Mouse (Mus musculus): ENCODE data around the gene Map3k13.

Map3k13 gene

DNA sequence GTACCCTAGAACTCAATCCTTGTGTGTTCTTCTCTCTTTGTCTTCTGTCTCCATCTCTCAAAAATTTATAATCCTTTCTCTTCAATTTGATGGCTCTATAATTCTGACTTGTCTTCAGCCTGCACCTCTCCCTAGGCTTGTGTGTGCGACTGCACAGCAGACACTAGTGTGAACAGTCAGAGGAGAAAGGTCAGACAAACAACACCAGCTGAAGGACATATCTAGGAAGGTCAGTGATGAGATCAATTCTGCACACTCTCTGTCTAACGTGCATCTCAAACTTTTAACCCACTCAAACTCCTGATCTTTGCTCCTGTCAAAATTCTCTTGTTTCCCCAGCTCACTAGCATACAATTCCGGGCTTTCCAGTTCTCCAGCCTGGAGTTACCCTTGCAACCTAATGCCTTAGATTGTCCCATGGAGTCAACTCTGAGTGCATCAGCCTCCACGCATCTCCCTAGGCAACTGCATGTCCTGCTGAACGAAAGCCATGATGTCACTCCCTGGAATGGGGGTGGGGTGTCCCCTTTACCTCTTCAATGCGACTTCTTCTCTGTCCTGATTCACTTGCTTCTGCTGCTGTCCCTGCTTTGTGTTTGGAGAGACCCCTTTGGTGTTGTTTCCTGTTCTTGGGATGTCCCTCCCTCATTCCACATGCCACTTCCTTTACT, 19.2 kb downstream of the Map3k13 start:
- no peak for DNase-seq

DNA sequence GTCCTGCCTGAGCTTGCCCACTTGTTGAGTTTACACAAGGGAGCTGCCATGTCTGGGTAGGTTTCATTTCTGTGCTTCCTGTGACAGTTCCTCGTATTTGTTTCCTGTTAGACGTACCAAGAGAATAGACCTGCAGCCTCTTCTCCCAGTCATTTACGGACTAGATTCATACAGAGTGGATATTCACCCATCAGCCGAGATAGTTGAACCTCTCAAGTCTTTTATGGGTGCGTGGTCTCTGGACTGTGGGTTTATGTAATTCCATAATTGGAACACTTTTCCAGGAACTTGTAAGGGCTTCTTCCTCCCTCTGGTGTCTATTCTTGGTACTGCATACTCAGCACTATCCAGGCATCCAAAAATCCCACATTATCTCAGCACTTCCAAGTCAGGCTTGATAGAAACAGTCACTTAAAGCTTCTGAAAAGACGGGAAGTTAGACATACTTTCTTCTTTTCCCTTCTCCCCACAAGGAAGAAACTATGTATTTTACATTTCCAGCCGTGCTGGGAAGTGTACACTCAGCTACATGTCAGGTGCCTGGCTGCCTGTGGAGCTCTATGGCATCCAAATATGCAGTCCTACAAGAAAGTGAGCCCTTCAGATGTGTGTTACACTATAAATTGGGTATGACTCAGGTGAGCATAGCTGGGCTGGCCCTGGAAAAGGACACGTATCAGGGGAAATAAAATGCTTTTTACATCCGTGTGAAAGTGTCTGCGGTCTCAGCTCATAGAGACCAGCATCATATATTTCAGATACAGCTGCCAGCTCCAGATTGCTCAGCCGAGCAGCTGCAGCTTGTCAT, 20.9 kb downstream of the Map3k13 start:
- DNase-seq, result peak in 1 of 2 experiments; percentile 61

DNA sequence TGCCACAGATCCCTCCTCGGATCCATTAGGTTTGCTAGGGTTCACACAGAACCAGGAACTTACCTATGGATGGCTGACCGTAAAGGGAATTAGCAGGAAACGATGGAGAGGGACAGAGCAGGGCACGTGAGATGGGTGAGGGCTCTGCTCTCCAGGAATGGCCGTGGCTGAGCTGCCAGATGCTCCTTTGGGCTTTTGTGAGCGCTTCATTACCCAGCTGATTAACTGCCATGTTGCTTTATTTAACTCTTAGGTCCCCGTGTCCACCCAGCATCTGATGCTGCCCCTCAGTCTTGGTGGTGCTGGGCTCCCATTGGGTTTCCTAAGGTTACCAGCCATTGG, 21.5 kb downstream of the Map3k13 start:
- no peak for DNase-seq

- DNase-seq, result peak; percentile 57 to 62
These were observed 24.0 kb downstream of the Map3k13 start for GRCm38 (mm10) chr16:21818132-21818531.

DNA sequence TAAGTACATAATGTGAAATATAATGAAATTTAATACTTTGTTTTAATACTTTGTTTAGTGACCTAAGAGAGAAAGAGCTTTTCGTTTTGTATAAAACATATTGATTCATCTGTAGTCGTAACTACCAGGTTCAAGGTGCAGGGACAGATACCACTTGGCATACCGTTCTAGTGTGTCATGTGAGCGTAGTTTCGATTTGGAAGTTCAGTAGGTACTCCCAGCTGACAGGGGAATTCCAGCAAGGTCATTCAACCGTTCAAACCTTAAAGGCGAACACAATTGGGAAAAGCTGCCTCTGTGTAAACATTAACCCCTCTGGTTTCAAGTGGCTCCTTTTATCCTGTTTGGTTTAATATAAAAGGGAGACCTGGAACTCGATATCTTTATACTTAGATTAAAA, 24.5 kb downstream of the Map3k13 start:
- DNase-seq, result no peak

- peak in 1 of 2 experiments; percentile 20 for DNase-seq
These were observed 31.5 kb downstream of the Map3k13 start for GRCm38 (mm10) chr16:21825612-21826031.

- DNase-seq, result no peak
These were observed 33.0 kb downstream of the Map3k13 start for GRCm38 (mm10) chr16:21827153-21827552.

DNA sequence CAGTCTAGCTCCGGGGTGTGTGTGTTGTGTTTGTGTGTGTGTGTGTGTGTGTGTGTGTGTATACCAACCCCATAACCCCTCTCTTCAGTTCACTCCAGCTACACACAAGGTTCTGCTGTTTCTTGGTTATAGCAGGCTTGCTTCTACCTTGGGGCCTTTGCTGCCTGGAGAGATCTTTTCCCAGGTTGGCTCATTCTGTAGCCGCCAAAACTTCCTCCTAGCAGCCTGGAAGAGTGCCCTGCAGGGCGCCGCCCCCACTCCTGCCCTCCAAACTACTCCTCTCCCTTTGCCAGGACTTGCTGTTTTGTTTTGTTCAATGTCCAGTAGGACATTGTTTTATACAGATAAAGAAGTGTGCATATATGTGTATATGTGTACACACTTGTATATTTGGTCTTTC, 33.4 kb downstream of the Map3k13 start:
- no peak for DNase-seq

GRCm38 (mm10) chr16:21829711-21830110, 35.6 kb downstream of the Map3k13 start:
- no peak for DNase-seq

DNA sequence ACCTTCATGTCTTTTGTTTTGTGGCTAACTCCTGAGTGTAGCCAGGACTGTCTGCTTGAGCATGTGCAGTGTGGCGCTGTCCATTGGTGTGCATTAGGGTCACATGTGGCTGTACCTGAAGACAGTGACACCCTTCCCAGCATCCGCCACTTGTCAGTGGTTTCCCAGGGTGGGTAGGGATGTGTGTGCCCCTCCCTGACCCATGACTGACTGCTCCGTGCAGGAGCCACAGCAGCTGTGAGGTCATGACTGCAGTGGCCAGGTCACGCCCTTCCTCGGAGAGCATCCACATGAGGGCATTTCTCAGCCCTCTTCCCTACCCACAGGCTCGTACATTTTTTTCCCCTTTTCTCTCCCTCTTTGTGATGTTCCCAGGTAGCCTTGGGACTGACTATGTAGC, 36.6 kb downstream of the Map3k13 start:
- DNase-seq, result no peak

DNA sequence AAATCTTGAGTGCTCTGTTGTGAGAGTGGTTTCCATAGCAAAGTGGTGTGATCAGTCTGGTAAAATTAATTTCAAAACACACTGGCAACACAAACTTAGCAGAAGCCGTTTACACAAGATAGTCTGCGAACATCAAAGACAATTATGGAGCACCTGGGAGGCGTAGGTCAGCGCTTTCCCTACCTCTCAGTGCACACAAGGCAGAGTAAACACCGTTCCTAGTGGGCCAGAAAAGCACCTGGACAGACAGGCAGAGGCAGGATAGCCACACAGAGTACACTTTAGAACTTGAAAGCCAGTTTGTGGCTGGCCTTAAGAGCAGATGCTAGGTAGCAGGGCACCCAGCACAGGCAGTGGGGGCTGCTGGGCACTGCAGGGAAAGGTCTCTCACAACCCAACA, 37.6 kb downstream of the Map3k13 start:
- DNase-seq, result peak in 1 of 2 experiments; percentile 33

GRCm38 (mm10) chr16:21833469-21833868, 39.3 kb downstream of the Map3k13 start:
- no peak for DNase-seq

- no peak for DNase-seq
These were observed 39.8 kb downstream of the Map3k13 start for GRCm38 (mm10) chr16:21833970-21834369.

GRCm38 (mm10) chr16:21834866-21835583, 40.9 kb downstream of the Map3k13 start:
- no peak for DNase-seq

DNA sequence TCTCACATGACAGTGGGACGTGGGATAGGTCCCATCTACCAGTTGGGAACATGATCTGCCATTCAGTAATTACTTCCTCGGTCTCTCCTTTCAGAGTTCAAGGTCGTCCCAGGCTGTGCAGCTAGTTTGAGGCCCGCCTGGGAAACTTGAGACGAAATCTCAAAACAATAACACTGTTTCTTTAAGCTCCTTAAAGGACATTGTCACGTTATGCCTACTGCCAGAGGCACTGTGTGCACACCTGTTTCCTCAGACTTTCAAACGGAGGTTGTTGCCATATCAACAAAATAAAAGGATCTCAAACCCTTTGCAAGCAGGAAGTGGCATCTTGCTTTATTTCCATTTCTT, 41.4 kb downstream of the Map3k13 start:
- no peak for DNase-seq

DNA sequence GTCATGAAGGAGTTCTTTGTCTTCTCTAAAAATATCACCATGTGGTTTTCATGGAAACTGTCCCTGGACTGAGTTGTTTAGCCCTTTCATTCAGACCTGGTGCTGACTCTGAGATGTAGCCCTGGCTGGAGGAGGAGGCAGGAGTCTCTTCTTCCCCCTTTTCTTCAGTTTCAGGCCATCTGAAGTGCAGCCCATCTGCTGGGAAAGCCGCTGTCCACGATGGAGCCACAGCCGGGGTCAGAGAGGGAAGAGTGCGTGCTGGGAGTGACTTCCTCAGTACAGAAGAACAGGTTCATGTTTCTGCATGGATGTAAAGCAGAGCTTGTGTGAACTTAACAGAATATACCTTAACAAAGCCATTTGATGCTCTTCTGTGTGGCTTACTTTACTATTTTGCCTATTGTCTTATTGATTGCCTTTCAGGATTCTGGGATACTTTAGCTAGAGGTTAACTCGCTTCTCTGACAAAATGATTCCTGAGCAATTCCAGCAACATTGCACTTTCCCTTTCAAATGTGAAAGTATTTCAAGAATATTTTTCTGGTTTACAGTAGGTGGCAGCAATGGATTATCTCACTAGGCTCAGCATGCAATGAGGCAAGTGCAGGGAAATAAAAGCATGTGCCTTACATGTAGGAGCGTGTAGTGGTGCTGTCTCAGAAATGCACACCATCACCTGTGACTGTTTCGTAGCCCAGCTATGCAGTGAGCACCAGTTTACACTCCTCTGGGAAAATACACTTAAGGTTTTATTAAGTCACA, 42.3 kb downstream of the Map3k13 start:
- no peak for DNase-seq

- no peak for DNase-seq
These were observed 43.5 kb downstream of the Map3k13 start for GRCm38 (mm10) chr16:21837694-21838093.

DNA sequence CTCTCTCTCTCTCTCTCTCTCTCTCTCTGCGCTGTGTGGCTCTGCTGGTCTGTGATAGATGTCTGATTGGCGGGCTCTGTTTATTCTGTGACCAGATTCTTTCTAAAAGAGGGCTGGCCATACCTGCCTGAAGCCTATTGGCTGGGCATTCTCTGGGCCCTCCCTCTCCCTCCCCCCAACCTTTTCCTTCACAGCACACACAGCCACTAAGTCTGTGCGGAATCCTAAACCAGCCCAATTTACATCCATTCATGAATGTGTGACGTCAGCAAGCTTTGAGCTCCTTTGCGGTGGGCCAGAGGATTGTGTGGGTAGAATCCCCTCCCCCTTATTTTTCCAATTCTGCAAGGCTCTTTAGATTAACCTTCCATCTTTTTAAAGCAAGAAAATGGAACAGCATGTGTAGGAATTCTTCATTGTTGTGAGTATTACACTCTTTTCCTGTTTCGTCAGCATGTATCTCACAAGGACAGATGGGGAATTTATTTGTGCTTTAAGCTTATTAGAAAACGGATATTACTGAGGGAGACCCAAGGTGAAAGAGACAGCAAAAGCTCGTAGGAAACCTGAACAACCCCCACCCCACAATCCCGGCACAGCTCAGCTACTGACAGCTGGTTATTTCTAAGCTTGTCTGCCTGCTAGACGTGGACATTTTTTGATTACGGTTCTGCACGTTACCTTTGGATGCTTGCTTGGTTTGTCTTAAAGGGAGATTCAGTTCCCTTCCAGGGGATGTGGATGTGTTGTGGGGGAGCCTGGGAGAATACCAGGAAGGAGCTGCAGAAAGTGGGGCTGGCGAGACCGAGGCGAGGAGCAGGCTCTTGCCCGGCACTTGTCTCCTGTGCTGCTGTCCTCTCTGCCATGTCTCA, 51.9 kb downstream of the Map3k13 start:
- peak; percentile 73 to 77 for DNase-seq

GRCm38 (mm10) chr16:21848444-21848843, 54.3 kb downstream of the Map3k13 start:
- no peak for DNase-seq

GRCm38 (mm10) chr16:21848847-21849246, 54.7 kb downstream of the Map3k13 start:
- DNase-seq, result no peak

DNA sequence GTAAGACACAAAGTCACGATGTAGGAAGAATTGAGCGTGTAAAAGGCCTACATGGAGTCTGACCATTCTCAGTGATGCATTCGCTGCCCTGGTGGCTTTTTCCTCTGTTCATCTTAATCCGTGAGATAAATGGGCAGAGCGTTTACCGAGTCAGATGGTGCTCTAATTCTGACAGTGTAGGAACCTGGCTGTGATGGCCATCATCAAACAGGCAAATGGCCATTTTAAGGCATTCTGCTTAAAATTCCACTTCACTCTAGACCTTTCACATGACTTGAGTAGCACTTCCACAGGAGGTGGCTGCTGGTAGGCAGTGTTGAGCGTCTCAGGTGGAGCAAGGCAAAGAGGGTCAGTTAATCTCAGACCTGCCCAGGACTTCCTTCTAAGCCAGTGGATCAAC, 58.2 kb downstream of the Map3k13 start:
- no peak for DNase-seq

DNA sequence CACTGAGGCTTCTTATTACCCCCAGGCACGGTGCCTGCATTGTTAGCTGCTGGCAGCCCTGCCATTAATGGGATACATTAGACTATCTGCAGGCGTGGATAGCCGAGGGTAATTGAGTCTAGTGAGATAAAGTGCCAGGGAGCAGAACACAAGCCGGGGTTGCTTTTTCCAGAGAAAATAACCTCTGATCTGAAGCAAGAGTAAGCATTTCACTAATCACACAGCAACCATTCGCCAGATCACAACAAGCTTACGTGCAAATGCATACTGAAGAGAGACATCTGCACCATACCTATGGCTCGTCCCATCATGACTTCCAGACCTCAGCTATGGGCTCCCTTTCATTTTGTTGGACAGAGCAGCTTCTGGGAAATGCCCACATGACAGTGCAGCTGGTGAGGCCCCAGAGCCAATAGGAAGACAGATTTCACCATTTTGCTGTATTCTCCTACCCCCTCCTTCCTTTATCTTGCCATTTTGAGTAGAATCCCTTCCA, 59.3 kb downstream of the Map3k13 start:
- no peak for DNase-seq

All from lung, postnatal 4 days (tissue).